Mouse (Mus musculus) forebrain, embryonic 10.5 days (tissue): ENCODE data around the gene Fads1. TPM values are rescaled to one million over a fixed set of nuclear protein-coding genes. Genes with fewer than 3 reads are reported as not detected.

Experiments used
- DNase-seq: peaks from one replicate; pipeline ENCODE4 v3.0.0-alpha.2; 2017; ENCODE audit warnings: low spot score; ENCODE audit errors: extremely low spot score
- H3K27ac ChIP-seq: fragments of 300-500 bp; sonication (generic); 2 replicates; pipeline ENCODE4 v1.5.1; 2016; ENCODE audit warnings: mild to moderate bottlenecking
- H3K27me3 ChIP-seq: fragments of 300-500 bp; sonication (generic); 2 replicates; pipeline ENCODE4 v1.6.1; 2016; ENCODE audit warnings: mild to moderate bottlenecking; ENCODE audit not compliant: poor library complexity, severe bottlenecking
- H3K36me3 ChIP-seq: fragments of 300-500 bp; sonication (generic); replicated peaks from 2 replicates; pipeline ENCODE4 v1.6.1; 2016; ENCODE audit warnings: mild to moderate bottlenecking, moderate library complexity
- H3K4me1 ChIP-seq: fragments of 300-500 bp; sonication (generic); 2 replicates; pipeline ENCODE4 v1.6.1; 2016
- H3K4me3 ChIP-seq: fragments of 300-500 bp; sonication (generic); 2 replicates; pipeline ENCODE4 v1.5.1; 2016; ENCODE audit warnings: mild to moderate bottlenecking, moderate library complexity
- H3K9me3 ChIP-seq: fragments of 300-500 bp; sonication (generic); 2 replicates; pipeline ENCODE4 v1.6.1; 2016; ENCODE audit warnings: mild to moderate bottlenecking, moderate library complexity
- WGBS: fragments of 180-500 bp; shearing (Covaris S2); methylation state at CpG from one replicate; pipeline ENCODE4 v1.1.7; 2016; 5-methylcytosine and 5-hydroxymethylcytosine counted together
- polyA plus RNA-seq: library from polyadenylated mRNA; unstranded; fragments of >200 nt; fragmentation: Nextera tagmentation; extraction: Ambion mirVana; gene quantifications from 2 replicates; pipeline ENCODE4 v1.2.1, GENCODE M21; 2016

The Fads1 gene
- polyA plus RNA-seq, 1 experiment from 2014 or later = 180 TPM

DNA sequence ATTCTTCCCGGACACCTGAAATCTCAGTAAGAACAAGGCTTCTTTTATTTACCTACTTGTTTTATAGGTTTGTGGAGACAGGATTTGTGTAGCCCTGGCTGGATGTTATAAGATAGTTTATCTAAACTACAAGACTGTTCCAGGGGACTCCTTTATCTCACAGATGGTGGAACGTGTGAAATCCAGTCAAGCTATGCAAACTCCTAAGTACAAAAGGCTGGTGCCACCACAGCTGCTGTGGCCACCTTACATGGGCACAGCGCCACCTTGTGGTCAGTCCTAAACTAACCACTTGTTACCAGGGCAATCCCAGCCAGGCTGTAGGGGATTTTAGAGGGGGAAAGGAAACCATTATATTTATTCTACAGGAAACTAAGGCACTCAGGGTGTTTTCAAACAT lies 16.0 kb downstream of the Fads1 start:
- H3K27ac ChIP-seq = no peak overlapping the region
- H3K4me3 ChIP-seq = no peak overlapping the region
- H3K4me1 ChIP-seq = peaks cover 8% of the 10 kb centered on the region
- peaks cover 84% of the 10 kb centered on the region for H3K36me3 ChIP-seq
- WGBS = 33% methylated on average over 3 of the region's 3 CpGs
- H3K9me3 ChIP-seq = no peaks in the 10 kb centered on the region
- DNase-seq = peak; percentile 78
- no peaks in the 10 kb centered on the region for H3K27me3 ChIP-seq

DNA sequence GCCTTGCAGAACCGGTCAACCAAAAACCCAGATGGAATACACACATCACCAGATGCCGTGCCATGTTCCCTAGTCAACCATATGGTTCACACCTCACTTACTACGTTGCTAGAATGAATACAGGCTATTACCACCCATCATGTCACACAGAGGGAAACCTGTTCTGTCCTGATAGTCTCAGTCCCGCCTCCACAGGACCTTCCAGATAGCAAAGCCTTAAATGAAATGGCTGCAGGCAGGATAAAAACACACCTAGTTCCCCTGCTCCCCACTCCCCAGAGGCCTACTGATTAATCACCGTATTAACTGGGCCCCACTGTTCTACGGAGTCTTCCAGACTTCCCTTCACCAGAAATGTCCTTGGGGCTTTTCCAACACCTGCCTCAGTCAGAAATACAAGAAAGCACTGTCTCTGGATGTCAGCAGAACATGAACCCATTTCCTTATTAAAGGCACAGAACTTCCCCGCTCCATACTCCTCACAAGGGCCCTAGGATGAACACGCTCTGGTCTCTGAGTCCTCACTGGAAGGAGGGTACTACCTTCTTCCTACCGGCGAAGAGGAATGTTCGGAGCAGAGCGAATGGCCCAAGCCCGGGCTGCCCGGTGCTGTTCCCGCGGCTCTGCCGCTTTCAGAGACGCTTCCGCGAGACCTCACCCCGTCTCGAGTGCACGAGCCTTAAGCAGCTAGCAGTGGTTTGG lies 20.6 kb downstream of the Fads1 start:
- Histone ChIP-seq H3K27ac (peak overlapping the region; percentile 98), H3K36me3 (peaks cover 64% of the 10 kb centered on the region), H3K9me3 (no peaks in the 10 kb centered on the region), H3K4me1 (peaks cover 17% of the 10 kb centered on the region), H3K27me3 (no peaks in the 10 kb centered on the region), H3K4me3 (peak overlapping the region; percentile 98)
- no peak for DNase-seq
- WGBS = 3% methylated on average over 23 of the region's 23 CpGs

DNA sequence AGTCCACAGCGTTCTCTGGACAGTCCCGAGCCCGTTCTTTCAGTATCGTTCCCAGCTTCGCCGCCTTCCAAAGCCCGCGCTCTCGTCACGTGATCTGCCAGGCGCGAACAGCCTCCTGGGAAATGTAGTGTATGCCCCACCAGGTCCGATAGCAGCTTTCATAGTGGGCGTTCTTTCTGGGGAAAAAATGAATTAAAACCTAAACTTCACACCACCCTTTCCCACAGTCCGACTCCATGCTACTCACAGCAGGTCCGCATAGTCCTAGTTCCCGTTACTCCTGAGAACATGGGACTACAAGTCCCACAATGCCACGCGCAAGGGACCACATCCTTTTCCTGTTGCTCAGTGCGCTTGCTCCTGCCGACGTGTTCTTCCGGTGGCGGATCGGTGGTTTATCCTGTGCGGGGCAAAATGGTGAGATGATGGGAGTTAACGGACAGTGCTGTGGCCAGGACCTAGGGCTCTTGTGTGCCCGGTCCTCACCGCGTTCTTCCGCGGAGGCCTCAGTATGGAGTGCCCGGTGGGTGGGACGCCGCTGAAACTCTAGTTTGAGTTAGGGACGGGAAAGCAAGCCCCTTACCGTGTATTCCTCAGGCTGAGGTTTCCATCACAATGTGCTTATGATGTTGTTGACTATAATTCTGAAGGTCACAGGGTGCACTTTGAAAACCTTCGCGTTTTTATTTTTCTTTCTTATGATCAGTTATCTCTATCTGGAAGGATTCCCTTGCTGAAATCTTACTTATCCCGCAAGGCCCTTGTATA lies 21.3 kb downstream of the Fads1 start, which contains the start of the genes Tmem258 and Fen1:
TSS of gene Tmem258 (plus strand) at position 167 of the 768 bp plus-strand sequence.
TSS of gene Fen1 (minus strand) at position 322 of the 768 bp plus-strand sequence.
- no peaks in the 10 kb centered on the region for H3K27me3 ChIP-seq
- H3K36me3 ChIP-seq = peaks cover 64% of the 10 kb centered on the region
- WGBS = under 1% methylated on average over 40 of the region's 40 CpGs
- H3K4me3 ChIP-seq = peak within 1 kb of the TSS; percentile 98
- no peaks in the 10 kb centered on the region for H3K9me3 ChIP-seq
- H3K27ac ChIP-seq = peak within 1 kb of the TSS; percentile 98
- DNase-seq = peak; percentile 93
- H3K4me1 ChIP-seq = peaks cover 17% of the 10 kb centered on the region

DNA sequence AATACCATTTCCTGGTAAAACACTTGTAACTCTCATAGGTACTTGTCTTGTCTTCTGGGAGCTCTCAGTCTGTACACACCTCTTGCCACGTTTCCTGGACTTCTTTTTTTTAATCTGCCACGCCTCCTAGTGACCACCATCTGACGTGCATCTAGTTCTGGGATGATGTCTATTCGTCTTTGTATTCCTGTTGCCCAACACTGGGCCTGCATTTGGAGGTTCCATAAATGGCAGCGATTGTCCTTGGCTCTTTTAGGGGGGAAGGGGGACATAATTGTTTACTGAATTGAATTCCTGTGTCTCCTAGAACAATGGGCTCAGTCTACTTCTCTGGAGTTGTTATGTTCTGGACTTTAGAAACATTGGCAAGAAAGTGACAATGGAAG lies 21.9 kb downstream of the Fads1 start:
- H3K9me3 ChIP-seq = no peaks in the 10 kb centered on the region
- peaks cover 64% of the 10 kb centered on the region for H3K36me3 ChIP-seq
- peak overlapping the region; percentile 98 for H3K27ac ChIP-seq
- no peak for DNase-seq
- peaks cover 17% of the 10 kb centered on the region for H3K4me1 ChIP-seq
- H3K27me3 ChIP-seq = no peaks in the 10 kb centered on the region
- peak overlapping the region; percentile 98 for H3K4me3 ChIP-seq
- 3% methylated on average over 5 of the region's 5 CpGs for WGBS

DNA sequence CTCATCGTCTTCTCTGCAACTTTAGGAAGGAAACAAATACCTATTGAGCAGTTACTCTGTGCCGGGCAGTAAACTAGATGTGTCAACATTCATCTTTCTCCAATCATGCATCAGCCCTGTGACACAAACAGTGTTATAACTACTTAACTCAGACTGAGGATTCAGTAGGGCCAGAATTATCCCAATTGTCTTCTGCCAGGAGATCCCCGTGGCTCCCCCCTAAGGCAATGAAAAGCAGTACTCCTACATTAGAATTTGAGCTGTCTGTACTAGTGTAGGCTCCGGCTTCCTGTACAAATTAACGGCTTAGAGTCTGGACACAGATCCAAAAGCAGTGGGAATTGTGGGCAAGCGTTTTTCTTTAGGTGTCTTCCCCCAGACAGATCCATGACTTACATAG lies 22.4 kb downstream of the Fads1 start:
- Histone ChIP-seq H3K4me1 (peaks cover 17% of the 10 kb centered on the region), H3K36me3 (peaks cover 64% of the 10 kb centered on the region), H3K27ac (no peak overlapping the region), H3K9me3 (no peaks in the 10 kb centered on the region), H3K4me3 (peak overlapping the region; percentile 98), H3K27me3 (no peaks in the 10 kb centered on the region)
- no peak for DNase-seq
- 78% methylated on average over 6 of the region's 6 CpGs for WGBS

DNA sequence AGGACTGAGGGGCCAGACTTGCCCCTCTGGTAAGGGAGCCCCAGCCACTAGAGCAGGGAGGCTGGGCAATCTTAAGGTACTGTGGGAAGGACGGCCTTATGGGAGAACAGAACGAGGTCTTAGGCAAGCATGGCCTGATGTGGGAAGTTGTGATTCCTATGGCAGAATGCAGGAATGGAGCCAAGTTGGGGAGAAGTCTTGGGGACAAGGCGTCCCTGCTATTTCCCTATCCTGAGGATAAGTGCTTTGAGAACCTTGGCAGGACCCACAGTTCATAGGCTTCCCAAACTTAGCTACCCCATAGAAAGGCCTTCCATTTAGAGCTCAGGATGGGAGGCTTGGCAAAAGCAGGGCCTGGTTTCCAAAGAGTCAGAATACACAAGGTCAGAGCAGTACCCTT lies 26.2 kb downstream of the Fads1 start:
- WGBS = 85% methylated on average over 3 of the region's 3 CpGs
- Histone ChIP-seq H3K27ac (no peak overlapping the region), H3K4me3 (no peak overlapping the region), H3K36me3 (peaks cover 72% of the 10 kb centered on the region), H3K4me1 (peaks cover 9% of the 10 kb centered on the region), H3K9me3 (no peaks in the 10 kb centered on the region), H3K27me3 (no peaks in the 10 kb centered on the region)
- DNase-seq = no peak

DNA sequence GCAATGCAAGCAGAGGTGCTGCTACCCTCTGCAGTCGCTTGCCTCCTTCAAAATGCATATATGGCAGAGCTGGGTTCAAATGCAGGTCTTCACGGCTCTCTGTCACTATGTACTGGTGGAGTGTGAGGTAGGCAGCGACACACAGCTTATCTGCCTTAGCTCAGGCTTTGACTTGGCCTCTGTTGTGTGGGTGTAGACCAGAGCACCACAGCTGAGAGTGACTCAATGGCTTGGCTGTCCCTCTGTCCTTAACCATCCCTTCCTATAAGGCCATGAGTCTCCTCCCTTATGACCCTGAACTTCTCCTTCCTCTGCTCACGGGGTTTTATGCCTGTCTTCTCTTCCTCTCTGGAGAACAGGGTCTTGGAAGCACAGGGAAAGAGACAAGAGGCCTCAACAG lies 28.2 kb downstream of the Fads1 start:
- Histone ChIP-seq H3K27ac (no peak overlapping the region), H3K4me3 (no peak overlapping the region), H3K36me3 (peaks cover 73% of the 10 kb centered on the region), H3K9me3 (no peaks in the 10 kb centered on the region), H3K4me1 (no peaks in the 10 kb centered on the region), H3K27me3 (no peaks in the 10 kb centered on the region)
- DNase-seq = no peak
- WGBS = 89% methylated on average over 4 of the region's 4 CpGs

DNA sequence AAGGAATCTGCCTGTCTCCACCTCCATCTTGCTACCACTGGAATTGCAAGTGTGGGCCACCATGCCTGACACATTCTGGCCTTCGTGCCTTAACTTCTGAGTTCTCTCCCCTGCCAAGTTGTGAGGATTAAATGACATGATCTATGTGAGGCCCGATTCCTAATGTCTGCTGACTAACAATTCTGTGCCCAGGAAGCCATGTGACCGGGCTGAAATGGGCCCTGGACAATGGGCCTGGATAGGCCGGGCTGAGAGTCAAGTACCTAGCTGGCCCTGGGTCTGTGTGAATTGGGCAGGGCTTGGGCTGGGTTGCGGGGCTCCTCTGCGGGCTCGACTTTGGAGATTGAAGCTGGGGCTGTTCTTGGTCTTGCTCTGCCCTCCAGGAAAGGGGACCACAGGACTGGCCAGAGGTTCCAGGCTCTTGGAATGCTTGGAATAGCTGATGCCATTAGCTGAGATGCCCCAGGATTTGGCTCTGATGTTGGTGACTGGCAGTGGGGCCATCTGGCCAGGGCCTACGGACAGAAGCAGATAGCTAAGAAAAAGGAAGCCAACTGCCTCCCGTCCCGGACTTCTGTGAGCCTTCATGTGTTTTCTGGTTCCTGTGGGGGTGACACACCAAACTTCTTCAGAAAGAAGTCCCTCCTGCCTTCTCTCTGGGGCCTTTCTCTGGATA lies 31.2 kb downstream of the Fads1 start:
- peaks cover 43% of the 10 kb centered on the region for H3K36me3 ChIP-seq
- no peaks in the 10 kb centered on the region for H3K4me1 ChIP-seq
- no peaks in the 10 kb centered on the region for H3K9me3 ChIP-seq
- H3K27ac ChIP-seq = no peak overlapping the region
- no peak for DNase-seq
- H3K27me3 ChIP-seq = no peaks in the 10 kb centered on the region
- 92% methylated on average over 10 of the region's 10 CpGs for WGBS
- no peak overlapping the region for H3K4me3 ChIP-seq

DNA sequence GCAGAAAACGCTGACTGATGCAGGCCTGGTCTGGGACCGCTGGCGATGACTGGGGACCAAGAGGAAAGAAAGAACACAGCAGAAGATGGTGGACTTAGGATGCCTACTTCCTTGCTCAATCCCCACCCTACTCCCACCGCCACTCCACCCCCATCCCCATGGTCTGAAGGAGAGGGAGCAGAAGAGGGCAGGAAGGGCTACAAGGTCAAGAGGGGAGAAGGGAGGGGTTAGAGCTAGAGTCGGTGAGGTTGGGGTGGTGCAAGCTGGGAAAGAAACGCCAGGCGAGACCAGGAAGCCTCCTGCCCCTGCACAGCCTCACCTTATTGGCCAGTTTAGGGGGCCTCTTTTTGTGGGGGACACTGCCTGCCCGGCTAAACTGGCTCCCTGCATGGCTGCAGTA lies 33.4 kb downstream of the Fads1 start:
- Histone ChIP-seq H3K27me3 (no peaks in the 10 kb centered on the region), H3K36me3 (peaks cover 21% of the 10 kb centered on the region), H3K9me3 (no peaks in the 10 kb centered on the region), H3K4me3 (no peak overlapping the region), H3K27ac (no peak overlapping the region), H3K4me1 (peaks cover 4% of the 10 kb centered on the region; the same call in 1 of the 2 replicates)
- no peak for DNase-seq
- WGBS = 82% methylated on average over 8 of the region's 8 CpGs

DNA sequence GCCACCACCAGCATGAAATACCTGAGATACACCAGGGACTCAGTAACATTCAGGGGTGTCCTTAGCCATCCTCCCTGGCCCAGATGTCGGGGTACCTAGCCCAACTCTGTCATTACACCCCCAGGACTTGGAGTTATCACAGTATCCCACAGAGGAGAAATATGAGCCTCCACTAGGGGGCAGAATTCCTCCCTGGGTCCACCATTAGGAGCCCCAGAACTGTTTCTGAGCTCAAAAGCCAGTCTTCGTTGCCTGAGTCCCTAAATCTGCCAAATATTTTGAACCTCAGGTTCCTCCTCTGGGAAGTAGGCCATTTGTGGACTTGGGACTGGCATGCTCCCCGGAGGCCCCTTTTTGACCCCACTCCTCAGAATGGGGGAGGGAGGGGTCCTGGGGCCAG lies 36.4 kb downstream of the Fads1 start:
- Histone ChIP-seq H3K9me3 (no peaks in the 10 kb centered on the region), H3K27me3 (no peaks in the 10 kb centered on the region), H3K4me3 (no peak overlapping the region), H3K27ac (0 out of 2 replicates have a peak overlapping the region, but pooled peaks have one; percentile 44), H3K36me3 (0 out of 2 replicates have a peak, but pooled peaks cover under 1% of the 10 kb centered on the region), H3K4me1 (peaks cover 19% of the 10 kb centered on the region)
- DNase-seq = peak; percentile 36
- 55% methylated on average over 3 of the region's 3 CpGs for WGBS

DNA sequence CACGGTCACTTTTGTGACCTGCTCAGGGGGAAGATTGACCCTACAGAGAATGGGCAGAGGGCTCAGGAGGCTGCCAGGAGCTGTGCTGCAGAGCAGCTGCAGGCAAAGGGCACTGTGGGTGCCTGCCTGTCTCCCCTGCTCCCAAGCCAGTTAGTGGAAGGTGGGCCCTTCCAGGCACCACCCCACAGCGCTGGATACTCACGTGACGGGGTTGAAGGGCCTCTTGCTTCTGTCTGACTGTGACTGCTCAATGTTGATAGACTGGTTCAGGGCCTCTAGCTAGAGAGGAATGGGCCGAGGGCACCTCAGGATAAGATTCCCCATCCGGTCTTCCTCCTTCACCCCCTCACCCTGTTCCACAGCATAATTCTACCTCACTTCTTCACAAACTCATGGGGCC lies 36.9 kb downstream of the Fads1 start:
- 0 out of 2 replicates have a peak overlapping the region, but pooled peaks have one; percentile 44 for H3K27ac ChIP-seq
- WGBS = 78% methylated on average over 6 of the region's 6 CpGs
- no peaks in the 10 kb centered on the region for H3K36me3 ChIP-seq

DNA sequence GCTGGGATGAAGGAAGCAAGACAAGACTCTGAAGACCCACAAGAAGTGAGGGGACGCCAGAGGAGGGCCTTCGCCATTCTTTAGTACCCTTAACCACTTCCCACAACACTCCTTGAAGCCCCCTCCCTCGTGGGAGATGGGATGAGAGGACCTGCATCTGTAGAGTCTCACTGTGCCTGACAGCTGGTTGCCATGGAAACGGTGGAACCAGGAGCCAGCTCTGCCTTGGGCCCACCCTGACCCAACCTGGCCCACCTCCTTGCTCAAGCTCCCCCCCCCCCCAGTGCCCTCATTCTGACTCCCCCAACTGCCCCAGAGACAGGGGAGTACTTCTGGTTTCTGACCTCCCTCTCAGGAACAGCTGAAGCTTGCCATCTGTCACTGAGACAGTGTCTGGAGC lies 38.9 kb downstream of the Fads1 start:
- Histone ChIP-seq H3K4me3 (no peak overlapping the region), H3K27ac (no peak overlapping the region), H3K9me3 (no peaks in the 10 kb centered on the region), H3K27me3 (no peaks in the 10 kb centered on the region), H3K4me1 (peaks cover 35% of the 10 kb centered on the region), H3K36me3 (no peaks in the 10 kb centered on the region)
- no peak for DNase-seq
- 79% methylated on average over 4 of the region's 4 CpGs for WGBS

More for the DNA sequence above, 36.9 kb downstream of the Fads1 start:
- DNase-seq = no peak
- H3K27me3 ChIP-seq = no peaks in the 10 kb centered on the region
- H3K4me1 ChIP-seq = peaks cover 24% of the 10 kb centered on the region
- no peak overlapping the region for H3K4me3 ChIP-seq
- H3K9me3 ChIP-seq = no peaks in the 10 kb centered on the region
